Mouse (Mus musculus): ENCODE data around the gene Ece2.

Ece2 gene

GRCm38 (mm10) chr16:20692241-20692965 is 62.8 kb downstream of the Ece2 start:
- DNase-seq, result no peak

GRCm38 (mm10) chr16:20693111-20693701 is 63.6 kb downstream of the Ece2 start, which contains the start of gene Fam131a:
TSS of gene Fam131a (plus strand) at chr16:20693241.
- peak; percentile 95 to 98 for DNase-seq

- DNase-seq, result peak; percentile 64 to 69
These were observed 65.2 kb downstream of the Ece2 start for GRCm38 (mm10) chr16:20694781-20695180.

GRCm38 (mm10) chr16:20695622-20696323 is 66.1 kb downstream of the Ece2 start:
- peak; percentile 90 to 94 for DNase-seq
